Mouse (Mus musculus) forebrain, embryonic 14.5 days (tissue): ENCODE measurements around the gene Pde10a. TPM values are rescaled to one million over a fixed set of nuclear protein-coding genes. Genes with fewer than 3 reads are reported as not detected.

Source experiments
- ATAC-seq: fragments of 200-750 bp; cut with Nextera tagmentation; 2 replicates; pipeline ENCODE4 v1.8.0; 2017; ENCODE audit warnings: mild to moderate bottlenecking, moderate library complexity
- DNase-seq: peaks from one replicate; pipeline ENCODE4 v3.0.0-alpha.2; 2015; ENCODE audit warnings: low spot score
- H3K27ac ChIP-seq: fragments of 300-500 bp; sonication (generic); 2 replicates; pipeline ENCODE4 v1.5.1; 2014; ENCODE audit warnings: low read depth, mild to moderate bottlenecking, control low read depth, low read length, moderate library complexity
- H3K27me3 ChIP-seq: fragments of 300-500 bp; sonication (generic); replicated peaks from 2 replicates; pipeline ENCODE4 v1.6.1; 2014; ENCODE audit warnings: low read length, control low read depth, mixed read lengths; ENCODE audit not compliant: control insufficient read depth, insufficient read depth
- H3K36me3 ChIP-seq: fragments of 300-500 bp; sonication (generic); 2 replicates; pipeline ENCODE4 v1.6.1; 2014; ENCODE audit warnings: low read length, control low read depth; ENCODE audit not compliant: control insufficient read depth, insufficient read depth
- H3K4me1 ChIP-seq: fragments of 300-500 bp; sonication (generic); 2 replicates; pipeline ENCODE4 v1.6.1; 2014; ENCODE audit warnings: antibody characterized with exemption, low read length, control low read depth; ENCODE audit not compliant: control insufficient read depth, insufficient read depth
- H3K4me2 ChIP-seq: fragments of 300-500 bp; sonication (generic); 2 replicates; pipeline ENCODE4 v1.6.1; 2014; ENCODE audit warnings: mild to moderate bottlenecking, control low read depth, low read length
- H3K4me3 ChIP-seq: fragments of 300-500 bp; sonication (generic); 2 replicates; pipeline ENCODE4 v1.5.1; 2014; ENCODE audit warnings: low read depth, low read length, control low read depth
- H3K9ac ChIP-seq: fragments of 300-500 bp; sonication (generic); 2 replicates; pipeline ENCODE4 v1.6.1; 2014; ENCODE audit warnings: mild to moderate bottlenecking, low read length, control low read depth, moderate library complexity
- H3K9me3 ChIP-seq: fragments of 300-500 bp; sonication (generic); replicated peaks from 2 replicates; pipeline ENCODE4 v1.6.1; 2016; ENCODE audit warnings: low read length, control low read depth, mixed read lengths; ENCODE audit not compliant: control insufficient read depth
- WGBS: fragments of 180-500 bp; shearing (Covaris S2); extraction: QIAGEN DNeasy Blood & Tissue Kit; methylation state at CpG from one replicate; pipeline ENCODE4 v1.1.7; 2014; 5-methylcytosine and 5-hydroxymethylcytosine counted together
- polyA plus RNA-seq: library from polyadenylated mRNA; unstranded; fragments of >200 nt; fragmentation: Nextera tagmentation; extraction: Ambion mirVana; gene quantifications from 2 replicates; pipeline ENCODE4 v1.2.1, GENCODE M21; 2014

Pde10a gene
- polyA plus RNA-seq, 1 experiment from 2014 or later, result 12.1 TPM

- Histone ChIP-seq H3K4me3 (no peak overlapping the region), H3K9me3 (no peaks in the 10 kb centered on the region), H3K36me3 (no peaks in the 10 kb centered on the region), H3K4me1 (peaks cover 12% of the 10 kb centered on the region; the same call in 1 of the 2 replicates), H3K4me2 (no peak overlapping the region), H3K27ac (no peak overlapping the region), H3K9ac (no peak overlapping the region), H3K27me3 (no peaks in the 10 kb centered on the region)
- DNase-seq, result no peak
- ATAC-seq, result no peak
- 80% methylated on average over 4 of the region's 4 CpGs for WGBS
Measured at GRCm38 (mm10) chr17:8859489-8859888, 334.3 kb downstream of the Pde10a start.

GRCm38 (mm10) chr17:8864638-8865497 lies 339.7 kb downstream of the Pde10a start:
- peak; percentile 91 for ATAC-seq
- Histone ChIP-seq H3K27me3 (no peaks in the 10 kb centered on the region), H3K4me1 (0 out of 2 replicates have a peak, but pooled peaks cover 4% of the 10 kb centered on the region), H3K36me3 (no peaks in the 10 kb centered on the region), H3K4me3 (no peak overlapping the region), H3K27ac (no peak overlapping the region), H3K9me3 (no peaks in the 10 kb centered on the region), H3K9ac (no peak overlapping the region), H3K4me2 (no peak overlapping the region)
- DNase-seq, result peak; percentile 87
- WGBS, result 79% methylated on average over 8 of the region's 8 CpGs

GRCm38 (mm10) chr17:8867331-8868237 lies 342.4 kb downstream of the Pde10a start:
- H3K4me2 ChIP-seq, result no peak overlapping the region
- H3K4me1 ChIP-seq, result peaks cover 10% of the 10 kb centered on the region
- WGBS, result 75% methylated on average over 25 of the region's 25 CpGs
- DNase-seq (no peak), ATAC-seq (no peak)
- no peak overlapping the region for H3K27ac ChIP-seq
- no peaks in the 10 kb centered on the region for H3K9me3 ChIP-seq
- no peaks in the 10 kb centered on the region for H3K36me3 ChIP-seq
- H3K27me3 ChIP-seq, result no peaks in the 10 kb centered on the region
- H3K4me3 ChIP-seq, result no peak overlapping the region
- no peak overlapping the region for H3K9ac ChIP-seq

GRCm38 (mm10) chr17:8869287-8869686 lies 344.1 kb downstream of the Pde10a start:
- Histone ChIP-seq H3K9ac (no peak overlapping the region), H3K27ac (no peak overlapping the region), H3K4me3 (no peak overlapping the region), H3K9me3 (no peaks in the 10 kb centered on the region), H3K27me3 (no peaks in the 10 kb centered on the region), H3K4me1 (peaks cover 10% of the 10 kb centered on the region), H3K36me3 (no peaks in the 10 kb centered on the region), H3K4me2 (no peak overlapping the region)
- no peak for ATAC-seq
- WGBS, result 93% methylated on average over 10 of the region's 10 CpGs
- DNase-seq, result no peak

GRCm38 (mm10) chr17:8870848-8871247 lies 345.7 kb downstream of the Pde10a start:
- ATAC-seq, result no peak
- DNase-seq, result no peak
- Histone ChIP-seq H3K4me3 (no peak overlapping the region), H3K4me1 (peaks cover 10% of the 10 kb centered on the region), H3K9me3 (no peaks in the 10 kb centered on the region), H3K4me2 (no peak overlapping the region), H3K36me3 (no peaks in the 10 kb centered on the region), H3K9ac (no peak overlapping the region), H3K27ac (no peak overlapping the region), H3K27me3 (no peaks in the 10 kb centered on the region)
- 89% methylated on average over 7 of the region's 7 CpGs for WGBS

GRCm38 (mm10) chr17:8871396-8871795 lies 346.2 kb downstream of the Pde10a start:
- Histone ChIP-seq H3K4me1 (peaks cover 10% of the 10 kb centered on the region), H3K36me3 (no peaks in the 10 kb centered on the region), H3K4me3 (no peak overlapping the region), H3K9ac (no peak overlapping the region), H3K27me3 (no peaks in the 10 kb centered on the region), H3K9me3 (no peaks in the 10 kb centered on the region), H3K27ac (no peak overlapping the region), H3K4me2 (no peak overlapping the region)
- 76% methylated on average over 7 of the region's 7 CpGs for WGBS
- no peak for ATAC-seq
- DNase-seq, result no peak

GRCm38 (mm10) chr17:8871997-8872593 lies 346.9 kb downstream of the Pde10a start:
- Histone ChIP-seq H3K4me3 (no peak overlapping the region), H3K27ac (peak overlapping the region; percentile 18; the same call in 1 of the 2 replicates), H3K27me3 (no peaks in the 10 kb centered on the region), H3K4me1 (peaks cover 10% of the 10 kb centered on the region), H3K9me3 (no peaks in the 10 kb centered on the region), H3K36me3 (no peaks in the 10 kb centered on the region), H3K9ac (no peak overlapping the region), H3K4me2 (no peak overlapping the region)
- ATAC-seq (peak; percentile 49), DNase-seq (peak; percentile 41)
- WGBS, result 61% methylated on average over 12 of the region's 12 CpGs

GRCm38 (mm10) chr17:8872611-8873010 lies 347.4 kb downstream of the Pde10a start:
- ATAC-seq, result peak; percentile 44; the same call in 1 of the 2 replicates
- 32% methylated on average over 8 of the region's 8 CpGs for WGBS

More at GRCm38 (mm10) chr17:8872611-8873010, 347.4 kb downstream of the Pde10a start:
- Histone ChIP-seq H3K27me3 (no peaks in the 10 kb centered on the region), H3K4me2 (no peak overlapping the region), H3K9me3 (no peaks in the 10 kb centered on the region), H3K27ac (peak overlapping the region; percentile 18; the same call in 1 of the 2 replicates), H3K36me3 (no peaks in the 10 kb centered on the region), H3K4me3 (no peak overlapping the region), H3K9ac (no peak overlapping the region), H3K4me1 (peaks cover 10% of the 10 kb centered on the region)
- peak; percentile 49 for DNase-seq
